In genomic region chr1:162039011-162039595, GRCm38 (mm10) we compare ENCODE assay signal across 12 mouse cellular contexts. TPM values are rescaled to one million over a fixed set of nuclear protein-coding genes. Genes with fewer than 3 reads are reported as not detected.
DNase-seq lines count a peak whose midpoint lies in the region; ATAC-seq and TF ChIP-seq lines count a peak whose summit lies in the region.
"Had no signal": no experiment of that assay in that cellular context is flagged by ENCODE, and none has a peak within 500 bp of the region (broad histone marks: within the 10 kb centered on the region; RNA-seq: fewer than 3 reads in every experiment).

No protein-coding gene starts in this region.

- 65% methylated on average over 9 of the region's 9 CpGs for WGBS in limb, embryonic 11.5 days
- 85% methylated on average over 9 of the region's 9 CpGs for WGBS in midbrain, embryonic 11.5 days

- H3K4me1 ChIP-seq in MEL (ENCODE audit: control insufficient read depth in 1 of 2, insufficient read depth in 2 of 2, low read length in 2 of 2), result 0 out of 4 replicates have a peak, but pooled peaks cover 0 to 4% of the 10 kb centered on the region in 2 experiments
- H3K4me1 ChIP-seq in limb, embryonic 11.5 days (ENCODE audit: control insufficient read depth, insufficient read depth, low read length), result peaks cover 53% of the 10 kb centered on the region
- H3K4me1 ChIP-seq in midbrain, embryonic 11.5 days (ENCODE audit: control insufficient read depth, insufficient read depth, low read length), result 0 out of 2 replicates have a peak, but pooled peaks cover 2% of the 10 kb centered on the region

- no peak overlapping the region for H3K27ac ChIP-seq in MEL (ENCODE audit: control insufficient read depth, low read depth, low read length)
- peak overlapping the region; percentile 97 for H3K27ac ChIP-seq in limb, embryonic 11.5 days (replicated peaks; ENCODE audit: low read depth, low read length)
- H3K27ac ChIP-seq in midbrain, embryonic 11.5 days (ENCODE audit: low read depth, low read length), result no peak overlapping the region

- no peak overlapping the region for H3K9ac ChIP-seq in MEL (ENCODE audit: control insufficient read depth, low read depth, low read length, poor library complexity, severe bottlenecking)
- no peak overlapping the region for H3K9ac ChIP-seq in limb, embryonic 11.5 days (ENCODE audit: low read length)
- H3K9ac ChIP-seq in midbrain, embryonic 11.5 days (ENCODE audit: low read length), result no peak overlapping the region
- H3K9ac ChIP-seq: forebrain, postnatal 0 days had no signal

- no peak for ATAC-seq in limb, embryonic 11.5 days (ENCODE audit: insufficient number of reproducible peaks, low FRiP score, low TSS enrichment, low read depth)
- no peak for ATAC-seq in midbrain, embryonic 11.5 days (ENCODE audit: low FRiP score)

- no peak overlapping the region for H3K4me2 ChIP-seq in limb, embryonic 11.5 days (ENCODE audit: low read depth, severe bottlenecking)
- no peak overlapping the region for H3K4me2 ChIP-seq in midbrain, embryonic 11.5 days

- TF ChIP-seq CTCF in MEL (IDR thresholded peaks at IDR 0.05 in 2 of 3, conservative IDR thresholded peaks at IDR 0.05 in 1 of 3; ENCODE audit: control insufficient read depth in 1 of 3, insufficient read depth in 1 of 3, low read depth in 2 of 3, low read length in 3 of 3, poor library complexity in 1 of 3, severe bottlenecking in 1 of 3), result no peak

- no peak for TF ChIP-seq POLR2A in MEL (IDR thresholded peaks at IDR 0.05; ENCODE audit: control insufficient read depth in 1 of 2, insufficient read depth in 1 of 2, low read depth in 1 of 2, low read length in 2 of 2, poor library complexity in 1 of 2)

- no peaks in the 10 kb centered on the region for H3K79me2 ChIP-seq in MEL (ENCODE audit: control insufficient read depth, insufficient read depth, low read length, poor library complexity)

- TF ChIP-seq RAD21 in MEL (IDR thresholded peaks at IDR 0.05; ENCODE audit: low read depth, low read length), result no peak

- TF ChIP-seq EP300 in MEL (IDR thresholded peaks at IDR 0.05; ENCODE audit: low read depth in 1 of 2, low read length in 2 of 2), result no peak

- peaks cover 0 to under 1% of the 10 kb centered on the region in 2 experiments; a peak in 2 of 4 replicates for H3K27me3 ChIP-seq in MEL (ENCODE audit: control insufficient read depth in 1 of 2, insufficient read depth in 2 of 2, low read length in 2 of 2)
- no peaks in the 10 kb centered on the region for H3K27me3 ChIP-seq in limb, embryonic 11.5 days (ENCODE audit: control insufficient read depth, insufficient read depth, low read length)
- no peaks in the 10 kb centered on the region for H3K27me3 ChIP-seq in midbrain, embryonic 11.5 days (ENCODE audit: control insufficient read depth, insufficient read depth, low read length)

- H3K36me3 ChIP-seq in MEL (ENCODE audit: control insufficient read depth in 1 of 2, insufficient read depth in 2 of 2, low read length in 2 of 2), result peaks cover 0 to 4% of the 10 kb centered on the region in 2 experiments; a peak in 2 of 4 replicates
- no peaks in the 10 kb centered on the region for H3K36me3 ChIP-seq in limb, embryonic 11.5 days (ENCODE audit: control insufficient read depth, insufficient read depth, low read length)
- no peaks in the 10 kb centered on the region for H3K36me3 ChIP-seq in midbrain, embryonic 11.5 days (ENCODE audit: control insufficient read depth, insufficient read depth, low read length)

- peak overlapping the region; percentile 40 to 42 for H3K4me3 ChIP-seq in MEL (ENCODE audit: control insufficient read depth in 1 of 2, insufficient read depth in 1 of 2, low read depth in 2 of 2, low read length in 2 of 2)
- H3K4me3 ChIP-seq in limb, embryonic 11.5 days (ENCODE audit: low read depth, low read length), result no peak overlapping the region
- no peak overlapping the region for H3K4me3 ChIP-seq in midbrain, embryonic 11.5 days (ENCODE audit: low read depth, low read length)

- no peaks in the 10 kb centered on the region for H3K9me3 ChIP-seq in MEL (replicated peaks; ENCODE audit: insufficient read depth, low read length)
- H3K9me3 ChIP-seq in limb, embryonic 11.5 days (ENCODE audit: control insufficient read depth, low read length), result no peaks in the 10 kb centered on the region
- H3K9me3 ChIP-seq in midbrain, embryonic 11.5 days (ENCODE audit: control insufficient read depth, low read length), result no peaks in the 10 kb centered on the region

- peak; percentile 13 for DNase-seq in 416B (ENCODE audit: low read depth)
- DNase-seq in MEL (ENCODE audit: low read depth, low spot score), result peak; percentile 29
- peak; percentile 59 to 69 for DNase-seq in heart, adult 18-20 months
- DNase-seq in limb, embryonic 11.5 days (ENCODE audit: low spot score), result no peak
- DNase-seq in midbrain, embryonic 11.5 days (ENCODE audit: low spot score, missing footprints), result no peak
- DNase-seq in layer of hippocampus, adult 8-10 months (ENCODE audit: low spot score in 2 of 2), result no peak
- no peak for DNase-seq in adrenal gland, postnatal 10 days
- no peak for DNase-seq in cerebellum, adult 9-10 months
- DNase-seq: forebrain, postnatal 0 days had no signal

TF ChIP-seq in MEL, 35 proteins besides CTCF, POLR2A, EP300 and RAD21:
- TF ChIP-seq HCFC1 (IDR thresholded peaks at IDR 0.05; ENCODE audit: low read depth, low read length) (no peak), MAFK (IDR thresholded peaks at IDR 0.05; ENCODE audit: borderline replicate concordance, low read depth, low read length) (no peak), TBP (IDR thresholded peaks at IDR 0.05; ENCODE audit: low read depth, low read length) (peak; percentile 48; the same call in 1 of the 2 replicates), POLR2AphosphoS2 (IDR thresholded peaks at IDR 0.05; ENCODE audit: low read length) (no peak)
TF ChIP-seq in MEL: peak in this region for 1.

RNA-seq across cellular contexts. Expression of gene 4930558K02Rik, which starts 59.7 kb away (rescaled TPM):
- not detected in 2 replicates for total RNA-seq in MEL (2012; rRNA removed)
- not detected for polyA plus RNA-seq in MEL (2012; ENCODE audit: insufficient read depth in 1 of 2, insufficient read length in 2 of 2, low read depth in 1 of 2, low replicate concordance in 2 of 2, missing spikeins in 1 of 2)
- total RNA-seq in heart, adult 18-20 months (2021), result not detected
- not detected in 2 replicates for polyA plus RNA-seq in limb, embryonic 11.5 days (2014; fragmentation: Nextera tagmentation; extraction: Ambion mirVana)
- polyA plus RNA-seq in midbrain, embryonic 11.5 days (2014; fragmentation: Nextera tagmentation; extraction: Ambion mirVana), result not detected in 2 replicates
- not detected for total RNA-seq in layer of hippocampus, adult 8-10 months (2022)
- not detected for total RNA-seq in adrenal gland, postnatal 10 days (2021)
- total RNA-seq: adrenal gland, postnatal 36 days; forebrain, postnatal 0 days; left cerebral cortex, postnatal 14 days; neutrophil, adult 5-6 weeks had no signal

Comparison
In these comparisons a context has a peak if more than half of its experiments do, and no peak if none do; other contexts are left out.
1. DNase-seq: peak in 416B (single experiment), MEL (single experiment) and heart, adult 18-20 months (2 of 2); none in limb, embryonic 11.5 days (single experiment), midbrain, embryonic 11.5 days (single experiment), layer of hippocampus, adult 8-10 months (0 of 2), adrenal gland, postnatal 10 days (single experiment) and cerebellum, adult 9-10 months (single experiment).
2. H3K4me3 ChIP-seq: peak in MEL (2 of 2); none in limb, embryonic 11.5 days (single experiment) and midbrain, embryonic 11.5 days (single experiment).